Comparison of ENCODE assay signal across 20 mouse cellular contexts in the genomic region with DNA sequence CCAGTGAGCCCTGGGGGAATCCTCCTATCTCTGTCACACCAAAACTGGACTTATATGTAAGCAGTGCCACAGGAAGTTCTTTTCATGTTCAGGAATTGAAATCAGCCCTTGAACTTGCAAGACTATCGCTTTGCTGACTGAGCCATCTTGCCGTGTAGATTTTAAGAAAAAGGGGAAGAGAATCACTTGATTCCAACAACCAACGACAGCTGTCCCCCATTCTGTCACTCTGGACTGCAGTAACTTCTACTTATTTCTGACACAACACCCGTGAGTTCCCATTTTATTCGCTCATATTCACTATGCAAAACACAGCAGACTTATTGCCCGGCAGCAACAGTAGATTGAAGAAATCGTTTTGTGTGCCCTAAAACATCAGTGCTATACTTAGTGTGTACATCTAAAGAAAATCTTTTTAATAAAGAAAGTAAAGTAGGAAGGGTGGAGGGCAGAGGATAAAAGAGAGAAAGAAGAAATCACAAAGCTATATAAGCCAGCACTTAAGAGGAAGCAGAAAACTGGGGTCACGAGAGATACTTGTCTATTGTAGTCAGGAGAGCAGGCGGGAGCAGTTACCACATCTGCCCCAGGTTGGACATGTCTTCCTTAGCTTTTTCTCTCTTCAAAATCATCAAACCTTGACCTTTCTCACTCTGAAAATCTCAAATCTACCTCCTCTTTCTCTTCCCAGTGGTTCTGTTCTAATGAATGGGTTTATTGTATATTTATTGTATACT.
DNase-seq lines count a peak whose midpoint lies in the region; ATAC-seq and TF ChIP-seq lines count a peak whose summit lies in the region.
"Had no signal": no experiment of that assay in that cellular context is flagged by ENCODE, and none has a peak within 500 bp of the region (broad histone marks: within the 10 kb centered on the region; RNA-seq: fewer than 3 reads in every experiment).

No protein-coding gene starts in this region.

- no peaks in the 10 kb centered on the region for H3K36me3 ChIP-seq in liver, postnatal 0 days (replicated peaks; ENCODE audit: insufficient read depth, low read length)
- no peaks in the 10 kb centered on the region for H3K36me3 ChIP-seq in liver, embryonic 11.5 days (ENCODE audit: control insufficient read depth, insufficient read depth, low read length)
- no peaks in the 10 kb centered on the region for H3K36me3 ChIP-seq in hindbrain, embryonic 11.5 days (ENCODE audit: control insufficient read depth, insufficient read depth, low read length)
- H3K36me3 ChIP-seq: embryonic facial prominence, embryonic 13.5 days; forebrain, embryonic 15.5 days; limb, embryonic 13.5 days; midbrain, embryonic 15.5 days had no signal

- no peak overlapping the region for H3K4me2 ChIP-seq in liver, postnatal 0 days (ENCODE audit: low read depth, low read length)
- H3K4me2 ChIP-seq in liver, embryonic 11.5 days = no peak overlapping the region
- no peak overlapping the region for H3K4me2 ChIP-seq in hindbrain, embryonic 11.5 days (replicated peaks; ENCODE audit: low read depth, low read length)
- H3K4me2 ChIP-seq: embryonic facial prominence, embryonic 13.5 days; forebrain, embryonic 15.5 days; limb, embryonic 13.5 days; midbrain, embryonic 15.5 days had no signal

- no peaks in the 10 kb centered on the region for H3K9me3 ChIP-seq in liver, postnatal 0 days (ENCODE audit: low read length)
- no peaks in the 10 kb centered on the region for H3K9me3 ChIP-seq in liver, embryonic 11.5 days (ENCODE audit: control insufficient read depth, low read length)
- no peaks in the 10 kb centered on the region for H3K9me3 ChIP-seq in hindbrain, embryonic 11.5 days (ENCODE audit: control insufficient read depth, low read length)
- H3K9me3 ChIP-seq: embryonic facial prominence, embryonic 13.5 days; forebrain, embryonic 15.5 days; limb, embryonic 13.5 days; midbrain, embryonic 15.5 days had no signal

- ATAC-seq in liver, postnatal 0 days = 0 out of 2 replicates have a peak, but pooled peaks have one; percentile 19
- no peak for ATAC-seq in liver, embryonic 11.5 days (replicated peaks; ENCODE audit: low FRiP score)
- ATAC-seq in common myeloid progenitor, adult 5-6 weeks (replicated peaks; ENCODE audit: low read depth, poor library complexity, severe bottlenecking) = peak; percentile 79
- ATAC-seq in hindbrain, embryonic 11.5 days (ENCODE audit: low FRiP score) = no peak
- ATAC-seq: forebrain, embryonic 15.5 days; midbrain, embryonic 15.5 days had no signal

- no peaks in the 10 kb centered on the region for H3K27me3 ChIP-seq in liver, postnatal 0 days (ENCODE audit: insufficient read depth, low read length)
- H3K27me3 ChIP-seq in liver, embryonic 11.5 days (replicated peaks; ENCODE audit: control insufficient read depth, insufficient read depth, low read length) = no peaks in the 10 kb centered on the region
- H3K27me3 ChIP-seq in hindbrain, embryonic 11.5 days (ENCODE audit: control insufficient read depth, insufficient read depth, low read length) = no peaks in the 10 kb centered on the region
- H3K27me3 ChIP-seq: embryonic facial prominence, embryonic 13.5 days; forebrain, embryonic 15.5 days; limb, embryonic 13.5 days; megakaryocyte, embryonic 14.5 days; midbrain, embryonic 15.5 days had no signal

- peak; percentile 92 for DNase-seq in heart, adult 11 months
- DNase-seq in heart, postnatal 4 days = no peak
- no peak for DNase-seq in liver, postnatal 0 days
- no peak for DNase-seq in liver, embryonic 11.5 days (ENCODE audit: low spot score)
- peak; percentile 32 for DNase-seq in naive thymus-derived CD4-positive, alpha-beta T cell, adult 2 months (ENCODE audit: low read depth)
- DNase-seq in hindbrain, embryonic 11.5 days (ENCODE audit: low spot score) = no peak
- DNase-seq in adrenal gland, adult 2 months = no peak
- DNase-seq: adrenal gland, postnatal 36 days; cerebellum, adult 9-10 months; heart, postnatal 36 days; kidney, adult 18-20 months; retina, postnatal 1 day; right cerebral cortex, postnatal 4 days had no signal

- H3K9ac ChIP-seq in liver, postnatal 0 days (replicated peaks) = no peak overlapping the region
- no peak overlapping the region for H3K9ac ChIP-seq in liver, embryonic 11.5 days (ENCODE audit: low read depth, low read length)
- no peak overlapping the region for H3K9ac ChIP-seq in hindbrain, embryonic 11.5 days (ENCODE audit: low read depth, low read length)
- H3K9ac ChIP-seq: embryonic facial prominence, embryonic 13.5 days; forebrain, embryonic 15.5 days; limb, embryonic 13.5 days; midbrain, embryonic 15.5 days had no signal

- no peaks in the 10 kb centered on the region; the same call in 1 of the 2 replicates for H3K4me1 ChIP-seq in liver, postnatal 0 days (ENCODE audit: insufficient read depth)
- H3K4me1 ChIP-seq in liver, embryonic 11.5 days (replicated peaks; ENCODE audit: control insufficient read depth, insufficient read depth, low read length) = no peaks in the 10 kb centered on the region
- no peaks in the 10 kb centered on the region for H3K4me1 ChIP-seq in hindbrain, embryonic 11.5 days (replicated peaks; ENCODE audit: control insufficient read depth, insufficient read depth, low read length)
- H3K4me1 ChIP-seq: midbrain, embryonic 15.5 days had no signal

- TF ChIP-seq CTCF in liver, postnatal 0 days (IDR thresholded peaks at IDR 0.05; ENCODE audit: low read depth) = no peak

- 41% methylated on average over 9 of the region's 9 CpGs for WGBS in liver, postnatal 0 days (ENCODE audit: insufficient replicate concordance)
- whole genome bisulfite sequencing in liver, embryonic 11.5 days = 62% methylated on average over 9 of the region's 9 CpGs
- WGBS in hindbrain, embryonic 11.5 days = 86% methylated on average over 9 of the region's 9 CpGs

- no peak overlapping the region for H3K4me3 ChIP-seq in liver, postnatal 0 days (ENCODE audit: low read depth, low read length)
- no peak overlapping the region for H3K4me3 ChIP-seq in liver, embryonic 11.5 days (ENCODE audit: low read depth, low read length)
- no peak overlapping the region for H3K4me3 ChIP-seq in hindbrain, embryonic 11.5 days (ENCODE audit: low read depth, low read length)
- H3K4me3 ChIP-seq: embryonic facial prominence, embryonic 13.5 days; forebrain, embryonic 15.5 days; limb, embryonic 13.5 days; megakaryocyte, embryonic 14.5 days; midbrain, embryonic 15.5 days had no signal

- H3K27ac ChIP-seq in liver, postnatal 0 days (ENCODE audit: low read depth) = no peak overlapping the region
- no peak overlapping the region for H3K27ac ChIP-seq in liver, embryonic 11.5 days (ENCODE audit: low read depth, low read length)
- no peak overlapping the region; the same call in 1 of the 2 replicates for H3K27ac ChIP-seq in hindbrain, embryonic 11.5 days (ENCODE audit: low read depth, low read length)
- H3K27ac ChIP-seq: embryonic facial prominence, embryonic 13.5 days; forebrain, embryonic 15.5 days; kidney, postnatal 0 days; limb, embryonic 13.5 days; midbrain, embryonic 15.5 days had no signal

- no peak for TF ChIP-seq EP300 in liver, postnatal 0 days (IDR thresholded peaks at IDR 0.05; ENCODE audit: low read depth)

Comparison
In these comparisons a context has a peak if more than half of its experiments do, and no peak if none do; other contexts are left out.
1. DNase-seq: peak in heart, adult 11 months (single experiment) and naive thymus-derived CD4-positive, alpha-beta T cell, adult 2 months (single experiment); none in heart, postnatal 4 days (single experiment), liver, postnatal 0 days (single experiment), liver, embryonic 11.5 days (single experiment), hindbrain, embryonic 11.5 days (single experiment) and adrenal gland, adult 2 months (single experiment).
2. ATAC-seq: peak in liver, postnatal 0 days (single experiment) and common myeloid progenitor, adult 5-6 weeks (single experiment); none in liver, embryonic 11.5 days (single experiment) and hindbrain, embryonic 11.5 days (single experiment).